Mouse (Mus musculus): Measurements from ENCODE around the gene Dpm3.
A peak's percentile ranks its signal among the peaks of the same experiment; 100 is the strongest.

Gene Dpm3

DNA sequence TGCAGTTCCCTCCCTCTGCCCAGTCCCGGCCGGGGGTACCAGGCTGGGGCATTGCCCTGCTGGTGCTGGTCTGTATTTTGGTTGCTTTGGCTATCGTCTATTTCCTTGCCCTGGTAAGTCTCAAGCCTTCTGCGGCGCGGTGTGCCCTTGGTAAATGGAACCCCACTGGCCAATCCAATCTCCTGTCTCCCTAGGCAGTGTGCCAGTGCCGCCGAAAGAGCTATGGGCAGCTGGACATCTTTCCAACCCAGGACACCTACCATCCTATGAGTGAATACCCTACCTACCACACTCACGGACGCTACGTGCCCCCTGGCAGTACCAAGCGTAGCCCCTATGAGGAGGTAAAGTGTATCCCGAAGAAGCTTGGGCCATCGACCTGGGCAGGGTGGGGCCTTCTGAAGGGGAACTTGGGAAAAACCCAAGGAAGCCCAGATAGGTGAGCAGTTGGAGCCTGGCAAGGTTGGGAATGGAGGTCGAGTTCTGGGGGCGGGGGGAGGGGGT, 27.3 kb upstream of the Dpm3 start:
- no peak for DNase-seq (ENCODE audit: extremely low spot score)

DNA sequence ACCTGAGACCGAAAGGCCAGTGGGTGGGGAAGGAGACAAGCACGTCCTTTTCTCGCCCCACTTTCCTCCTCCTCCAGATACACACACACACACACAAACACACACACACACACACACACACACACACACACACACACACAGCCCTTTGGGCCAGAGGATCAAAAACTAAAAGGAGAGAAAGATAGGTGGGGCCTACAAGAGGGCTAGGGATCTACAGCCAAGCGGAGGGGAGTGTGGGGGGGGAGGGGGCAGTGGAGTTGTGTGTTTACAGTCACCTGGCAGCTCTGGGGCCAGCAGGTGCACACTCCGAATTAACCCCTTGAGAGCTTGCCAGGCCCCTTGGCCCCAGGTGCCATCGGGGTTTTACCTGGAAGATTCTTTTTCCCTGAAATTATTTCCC, 26.5 kb upstream of the Dpm3 start:
- DNase-seq (ENCODE audit: extremely low spot score), result no peak

DNA sequence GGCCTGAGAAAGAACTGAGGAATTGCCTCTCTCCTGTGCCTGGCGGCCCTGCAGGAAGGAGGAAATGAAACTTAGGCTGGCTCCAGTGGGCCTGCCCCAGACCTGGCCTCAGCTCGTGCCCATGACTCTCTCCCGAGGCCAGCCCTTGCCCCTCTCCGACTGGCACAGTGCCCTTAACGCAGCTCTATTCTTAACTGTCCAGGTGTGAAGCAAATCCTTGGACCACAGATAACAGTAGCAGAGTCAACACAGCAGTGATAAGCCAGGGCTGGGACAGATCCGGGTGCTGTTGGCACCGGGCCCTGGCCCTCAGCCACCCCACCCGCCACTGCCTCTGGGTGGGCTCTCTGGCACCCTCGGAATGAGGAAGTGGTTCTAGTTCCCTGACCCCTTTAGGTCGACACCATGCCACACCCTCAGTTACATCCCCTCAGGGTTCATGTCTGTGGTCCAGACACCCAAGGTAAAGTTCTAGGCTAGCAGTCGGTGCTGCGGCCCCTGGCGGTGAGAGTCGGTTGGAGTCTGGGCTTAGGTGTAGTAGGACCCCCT, 25.5 kb upstream of the Dpm3 start:
- DNase-seq (ENCODE audit: extremely low spot score), result no peak

DNA sequence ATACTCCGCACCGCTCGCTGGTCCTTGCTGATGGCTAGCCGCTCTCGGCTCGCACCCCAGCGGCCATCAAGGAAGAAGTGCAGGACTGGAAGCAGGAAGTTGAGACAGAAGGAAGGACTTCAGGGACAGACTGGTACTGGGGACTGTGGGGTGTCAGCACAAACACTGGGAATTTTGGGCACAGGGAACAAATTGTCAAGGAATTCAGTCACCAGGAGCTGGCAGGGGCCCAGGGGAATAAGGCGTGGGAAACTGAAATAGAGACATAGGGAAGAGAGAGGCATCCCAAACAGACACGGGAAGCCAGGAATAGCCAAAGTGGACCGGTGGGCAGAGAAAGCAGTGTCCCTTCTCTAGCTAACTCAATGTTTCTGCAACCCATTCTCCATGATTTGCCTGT, 22.6 kb upstream of the Dpm3 start:
- DNase-seq (ENCODE audit: extremely low spot score), result no peak

DNA sequence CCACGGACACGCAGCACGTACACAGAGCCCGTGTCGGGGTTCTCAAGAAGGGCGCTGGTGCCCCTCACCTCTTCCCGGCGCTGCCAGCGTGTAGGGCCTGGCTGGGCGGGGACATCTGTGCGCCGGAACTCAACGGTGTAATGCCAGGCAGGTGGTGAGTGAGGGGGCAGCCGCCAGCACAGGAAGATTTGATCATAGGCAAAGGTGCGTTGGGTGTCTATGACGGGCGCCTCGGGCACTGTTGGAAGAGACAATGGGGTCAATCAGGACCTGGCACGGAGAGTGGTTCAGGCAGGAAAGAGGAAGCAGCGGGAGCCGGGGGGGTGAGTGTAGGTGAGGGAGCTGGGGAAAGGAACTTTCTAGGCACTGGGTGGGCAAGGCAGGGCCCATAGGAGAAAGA, 21.5 kb upstream of the Dpm3 start:
- DNase-seq (ENCODE audit: extremely low spot score), result no peak

DNA sequence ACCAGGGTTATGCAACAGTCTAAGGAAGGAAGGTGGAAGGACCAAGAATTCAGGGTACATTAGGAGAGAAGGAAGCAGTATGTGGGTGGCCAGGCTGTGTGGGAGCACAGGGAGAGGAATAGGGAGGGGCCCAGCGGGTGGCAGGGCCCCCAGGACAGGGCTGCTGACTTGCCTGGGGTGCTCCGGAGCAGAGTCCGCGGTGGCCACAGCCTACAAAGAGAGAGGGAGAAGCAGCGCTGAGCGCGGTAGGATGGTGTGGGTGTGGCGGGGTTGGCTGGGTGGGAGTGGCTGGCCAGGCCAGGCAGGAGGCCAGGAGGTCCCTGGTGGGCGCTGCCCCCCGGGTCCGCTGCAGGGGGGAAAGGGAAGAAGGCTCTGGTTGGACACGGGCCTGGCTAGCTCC, 20.7 kb upstream of the Dpm3 start:
- no peak for DNase-seq (ENCODE audit: extremely low spot score)

DNA sequence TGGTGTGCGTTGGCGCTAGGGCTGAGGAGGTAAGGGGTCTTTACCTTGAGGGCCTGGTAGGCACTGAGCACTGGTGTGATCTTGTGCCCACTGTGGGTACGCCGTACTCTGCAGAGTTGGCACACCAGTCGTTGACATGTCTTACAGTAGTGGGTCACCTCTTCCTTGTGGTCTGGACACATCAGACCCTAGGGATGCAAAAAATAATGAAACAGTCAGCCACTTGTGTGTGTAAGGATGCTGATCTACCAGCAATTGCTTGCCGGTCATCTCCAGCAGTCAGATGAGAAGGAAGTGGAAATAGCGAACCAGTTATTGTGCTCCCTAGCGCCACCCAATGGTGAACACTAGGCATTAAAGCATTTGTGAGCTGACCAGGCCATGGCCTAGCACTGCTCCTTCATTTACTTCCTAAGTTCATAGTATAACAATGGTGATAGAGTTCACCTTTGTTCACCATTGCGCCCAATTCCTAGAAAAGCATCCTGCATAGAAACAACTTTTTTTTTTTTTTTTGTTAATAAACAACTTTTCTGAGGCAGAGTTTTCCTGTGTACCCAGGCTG, 16.7 kb upstream of the Dpm3 start:
- DNase-seq (ENCODE audit: extremely low spot score), result no peak

DNA sequence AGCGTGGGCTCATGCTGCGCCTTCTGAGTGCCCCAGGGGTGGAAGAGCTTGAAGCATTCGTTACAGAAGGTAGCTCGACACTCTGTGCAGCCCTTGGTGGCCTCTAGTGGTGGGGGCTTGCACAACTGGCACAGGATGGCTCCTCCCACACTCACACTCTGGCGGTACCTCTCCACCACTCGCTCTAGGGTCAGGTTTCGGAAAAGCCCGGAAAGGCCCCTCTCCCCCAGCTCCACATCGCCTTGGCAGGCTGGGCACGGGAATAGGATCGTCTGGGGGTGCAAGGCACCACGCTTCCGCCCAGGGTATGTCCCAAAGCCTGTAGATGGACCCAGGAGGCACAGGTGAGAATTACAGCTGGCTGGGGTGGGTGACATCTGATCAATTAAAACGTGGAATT, 15.5 kb upstream of the Dpm3 start:
- peak; percentile 64 for DNase-seq (ENCODE audit: extremely low spot score)

DNA sequence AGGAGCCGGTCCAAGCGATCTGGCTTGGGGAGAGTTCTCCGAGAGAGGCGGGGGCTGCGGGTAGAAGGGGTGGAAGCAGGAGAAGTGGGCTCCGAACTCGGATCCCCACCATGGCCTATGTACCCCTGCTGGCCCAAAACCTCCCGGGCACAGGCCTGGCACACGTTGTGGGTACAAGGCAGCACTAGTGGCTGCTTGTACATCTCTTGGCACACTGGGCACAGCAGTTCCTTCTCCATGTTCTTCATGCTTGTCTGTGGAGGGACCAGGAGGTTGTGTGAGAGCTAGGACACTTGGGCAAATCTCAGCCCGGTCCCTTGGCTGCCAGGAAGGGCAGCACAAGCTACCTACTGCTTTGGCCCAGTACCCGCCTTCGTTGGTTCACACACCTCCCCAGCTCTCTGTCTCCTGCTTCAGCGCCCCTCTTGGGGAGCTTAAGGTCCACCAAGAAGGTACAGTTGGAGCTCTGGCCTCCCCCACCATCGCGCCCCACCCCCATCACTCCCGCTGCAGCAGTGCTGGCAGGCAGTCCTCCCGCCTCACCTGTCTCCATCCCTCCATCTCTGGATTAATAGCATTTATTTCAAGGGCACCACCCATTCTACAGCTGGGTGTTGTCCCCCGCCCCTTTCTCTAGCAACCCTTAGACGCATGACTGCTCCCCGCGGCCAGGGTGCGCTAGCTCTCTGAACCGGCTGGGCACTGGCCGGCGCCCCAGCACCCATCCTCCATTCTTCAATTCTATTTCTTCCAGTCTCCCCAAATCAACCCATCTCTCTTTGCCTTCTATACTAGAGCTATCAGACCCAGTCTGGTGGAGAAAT, 14.8 kb upstream of the Dpm3 start:
- DNase-seq (ENCODE audit: extremely low spot score), result no peak

DNA sequence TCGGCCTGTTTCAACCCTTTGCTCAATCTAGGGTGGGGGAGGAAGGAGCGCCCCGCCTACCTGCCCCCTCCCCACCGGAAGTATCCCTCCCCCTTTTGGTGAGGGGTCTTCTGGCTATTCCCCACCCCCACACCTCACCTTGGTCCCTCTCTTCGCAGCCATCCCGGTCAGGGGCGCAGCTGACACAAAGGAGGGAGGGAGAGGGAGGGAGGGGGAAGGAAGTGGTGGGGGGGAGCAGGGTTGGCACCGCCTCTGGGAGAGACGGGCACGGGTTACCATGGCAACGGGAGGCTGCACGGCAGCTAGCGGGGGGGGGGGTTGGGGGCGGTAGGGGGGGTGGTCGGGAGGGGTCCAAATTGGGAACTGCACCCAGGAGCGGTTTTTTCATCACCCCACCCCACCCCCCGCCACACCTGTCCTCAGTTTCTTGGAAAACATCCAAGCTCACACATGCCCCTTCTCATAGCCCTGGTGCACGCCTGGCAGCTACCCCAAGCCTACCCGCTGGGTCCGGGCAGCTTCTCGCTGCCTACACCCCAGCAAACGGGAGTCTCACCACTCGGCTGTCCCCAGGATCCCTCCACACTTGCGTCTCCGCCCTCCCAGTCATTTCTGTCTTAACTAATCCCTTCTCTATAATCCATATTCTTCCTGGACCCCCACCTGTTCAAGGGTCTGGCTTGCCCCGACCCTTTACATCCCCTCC, 14.0 kb upstream of the Dpm3 start:
- peak; percentile 57 for DNase-seq (ENCODE audit: extremely low spot score)

DNA sequence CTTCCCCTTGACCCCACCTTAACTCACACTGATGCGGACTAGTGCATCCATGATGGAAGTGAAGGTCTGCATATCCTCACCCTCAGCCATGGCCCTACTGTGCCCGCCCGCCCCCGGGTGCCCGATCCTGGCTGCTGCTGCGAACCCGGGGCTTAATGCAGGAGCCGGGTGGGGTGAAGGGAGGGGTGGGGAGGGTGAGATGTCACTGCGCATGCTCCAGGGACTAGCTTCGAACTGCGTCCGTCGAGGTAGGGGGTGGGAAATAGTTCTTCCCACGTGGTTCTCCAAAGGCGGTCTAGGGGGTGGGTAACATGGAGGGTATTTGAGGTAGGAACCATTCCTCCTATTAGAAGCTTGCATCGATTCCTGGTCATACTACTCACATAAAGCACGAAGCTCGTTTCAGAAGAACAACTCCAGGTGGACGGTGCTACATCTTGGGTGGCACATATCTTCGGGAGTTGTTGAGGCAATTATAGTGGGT, 13.4 kb upstream of the Dpm3 start, which contains the start of gene Krtcap2:
Gene Krtcap2 (plus strand): TSS at position 279 of the 484 bp plus-strand sequence.
- DNase-seq (ENCODE audit: extremely low spot score), result peak; percentile 61

DNA sequence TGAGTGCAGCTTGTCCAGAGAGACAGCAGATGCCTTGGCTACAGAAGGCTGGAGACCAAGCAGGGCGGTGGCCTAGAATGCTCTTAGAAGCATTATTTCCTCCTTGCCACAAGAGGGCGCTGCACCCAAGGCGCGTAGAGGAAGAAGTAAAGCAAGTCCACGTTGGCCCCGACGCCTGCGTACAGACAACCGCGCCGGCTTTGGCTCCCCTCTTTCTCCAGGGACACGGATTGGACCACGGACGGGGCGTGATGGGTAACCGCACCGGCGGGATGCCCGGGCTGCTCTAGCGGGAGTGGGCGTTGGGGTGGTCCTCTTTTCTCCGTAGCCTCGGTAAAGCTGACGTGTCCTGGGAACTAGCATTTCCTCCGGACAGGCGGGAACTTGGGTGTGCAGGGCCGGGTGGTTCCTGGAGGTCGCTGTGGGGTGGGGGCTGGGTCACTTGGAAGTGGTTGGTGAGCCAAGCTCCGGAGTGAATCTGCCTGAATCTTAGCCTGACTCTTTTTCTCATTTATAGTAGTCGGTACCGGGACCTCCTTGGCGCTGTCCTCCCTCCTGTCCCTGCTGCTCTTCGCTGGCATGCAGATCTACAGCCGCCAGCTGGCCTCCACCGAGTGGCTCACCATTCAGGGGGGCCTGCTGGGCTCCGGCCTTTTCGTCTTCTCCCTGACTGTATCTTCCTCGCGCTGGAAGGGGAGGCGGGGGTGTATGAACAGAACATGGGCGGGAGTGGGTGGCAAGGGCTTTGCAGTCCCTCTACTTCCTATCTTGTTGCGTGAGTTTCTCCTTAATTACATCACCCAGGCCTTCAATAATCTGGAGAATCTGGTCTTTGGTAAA, 12.7 kb upstream of the Dpm3 start, which contains the start of gene Trim46:
Gene Trim46 (minus strand): TSS at position 49 of the 840 bp plus-strand sequence.
- DNase-seq (ENCODE audit: extremely low spot score), result peak; percentile 92

DNA sequence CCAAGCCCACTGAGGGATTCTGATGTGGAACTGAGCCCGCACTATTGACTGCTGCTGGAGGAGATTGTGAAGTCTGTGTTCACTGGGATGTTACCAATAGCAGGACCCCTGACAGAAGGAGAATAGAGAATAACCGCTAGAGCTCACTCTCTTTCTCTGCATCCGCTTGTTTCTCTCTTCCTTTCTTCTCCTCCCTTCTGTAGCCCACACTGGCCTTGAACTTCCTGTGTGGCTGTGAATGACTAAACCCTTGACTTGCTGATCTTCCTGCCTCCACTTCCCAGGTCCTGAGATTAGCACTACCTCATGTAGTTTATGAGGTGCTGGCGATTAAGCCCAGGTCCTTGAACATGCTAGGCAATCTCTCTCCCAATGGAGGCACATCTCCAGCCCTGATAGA, 11.7 kb upstream of the Dpm3 start:
- DNase-seq (ENCODE audit: extremely low spot score), result no peak

DNA sequence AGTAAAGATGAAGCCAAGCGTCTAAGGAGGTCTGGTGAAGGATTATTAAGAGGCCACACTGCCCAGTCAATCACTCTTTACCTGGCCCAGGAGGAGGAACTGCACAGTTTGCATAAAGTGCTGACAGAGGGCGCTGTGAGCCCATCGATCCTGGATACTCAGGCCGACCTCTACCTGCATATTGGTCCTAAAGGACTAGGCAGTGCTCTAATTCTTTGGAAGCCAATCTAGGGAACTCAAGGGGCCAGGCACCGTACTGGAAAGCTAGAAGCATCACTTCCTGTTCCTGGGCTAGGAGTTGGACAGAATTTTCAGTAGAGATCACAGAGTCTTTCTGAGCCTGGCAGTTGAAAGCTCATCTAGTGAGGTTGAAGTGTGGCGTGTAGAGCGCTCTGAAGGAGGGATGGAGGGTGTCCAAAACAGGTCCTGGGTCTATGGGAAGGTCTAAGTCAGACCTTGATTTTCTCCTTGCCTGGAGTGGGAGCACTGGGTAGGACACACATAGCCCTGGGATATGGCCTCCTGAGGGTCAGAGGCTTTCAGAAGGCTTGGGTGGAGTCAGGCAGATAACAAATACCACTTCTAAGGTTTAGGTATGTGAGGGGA, 8.6 kb upstream of the Dpm3 start:
- DNase-seq (ENCODE audit: extremely low spot score), result peak; percentile 58

DNA sequence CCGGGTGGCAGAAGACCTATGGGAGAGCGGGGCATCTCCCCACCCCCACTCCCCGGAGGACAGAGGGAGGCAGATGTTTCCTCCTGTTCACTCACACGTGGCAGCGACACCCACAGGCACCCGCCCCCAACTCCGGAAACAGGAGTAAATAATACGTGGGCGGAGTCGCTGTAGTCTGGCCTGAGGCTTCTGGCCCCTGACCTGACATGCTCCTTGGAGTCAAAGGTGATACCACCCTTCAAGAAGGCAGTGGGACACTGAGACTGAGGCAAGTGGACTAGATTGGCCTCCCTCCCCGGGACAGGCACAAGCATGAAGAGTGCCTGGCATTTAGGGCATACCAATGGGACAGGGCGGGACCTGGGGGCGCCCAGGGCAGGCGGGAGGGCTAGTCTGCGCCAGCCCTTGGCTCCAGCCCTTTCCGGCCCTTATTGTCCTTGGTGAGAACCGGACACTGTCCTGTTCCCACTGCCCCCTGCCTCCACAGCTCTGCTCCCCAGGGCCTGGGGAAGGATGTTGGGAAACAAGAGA, 7.7 kb upstream of the Dpm3 start:
- peak; percentile 77 for DNase-seq (ENCODE audit: extremely low spot score)

DNA sequence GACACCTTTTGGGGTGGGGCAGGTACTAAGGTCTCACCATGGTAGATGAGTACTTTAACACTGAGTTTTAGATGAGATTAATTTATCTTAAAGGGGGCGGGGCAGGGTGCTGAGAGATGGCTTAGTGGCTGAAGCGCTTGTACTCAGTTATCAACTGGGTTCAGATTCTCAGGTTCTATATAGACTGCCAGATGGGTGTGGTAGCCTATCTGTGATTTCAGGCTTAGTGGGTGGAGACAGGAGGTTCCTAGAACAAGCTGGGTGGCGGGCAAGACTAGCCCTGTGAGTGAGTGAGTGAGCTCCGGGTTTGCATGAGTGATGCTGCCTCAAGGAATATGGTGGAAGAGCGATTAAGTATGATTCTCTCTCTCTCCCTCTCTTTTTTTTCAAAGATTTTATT, 4.2 kb upstream of the Dpm3 start:
- DNase-seq (ENCODE audit: extremely low spot score), result no peak

DNA sequence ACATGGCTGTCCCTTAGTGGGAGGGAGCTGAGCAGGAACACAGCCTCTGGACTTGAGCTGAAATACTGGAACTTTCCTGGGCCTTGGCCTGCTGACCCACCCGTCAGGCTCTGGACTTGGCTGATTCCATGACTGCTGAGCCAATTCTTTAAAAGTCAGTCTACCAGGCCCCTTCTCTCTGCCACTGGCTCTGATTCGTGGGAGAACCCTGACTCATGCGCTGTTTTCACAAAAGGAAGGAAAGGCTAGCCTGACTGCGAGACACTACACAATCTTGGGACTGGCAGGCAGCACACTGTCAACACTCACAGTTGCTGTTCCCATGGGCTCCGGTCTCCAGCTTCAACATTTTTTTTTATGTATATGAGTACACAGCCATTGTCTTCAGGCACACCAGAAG, 3.0 kb upstream of the Dpm3 start:
- no peak for DNase-seq (ENCODE audit: extremely low spot score)

DNA sequence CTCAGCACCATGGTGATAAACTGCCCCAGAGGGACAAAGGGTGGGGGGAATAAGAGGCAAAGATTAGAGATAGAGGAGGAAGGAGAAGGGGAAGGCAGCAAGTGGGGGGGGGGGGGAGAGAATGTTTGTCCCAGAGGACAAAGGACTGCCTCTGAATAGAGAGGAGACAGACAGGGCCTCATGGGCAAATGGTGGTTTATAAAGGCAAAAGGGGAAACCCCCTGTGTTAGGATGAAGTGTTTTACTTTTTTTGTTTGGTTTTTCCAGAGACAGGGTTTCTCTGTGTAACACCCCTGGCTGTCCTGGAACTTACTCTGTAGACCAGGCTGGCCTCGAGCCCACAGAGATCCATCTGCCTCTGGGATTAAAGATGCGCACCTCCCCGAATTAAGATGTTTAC, 1.1 kb downstream of the Dpm3 start:
- DNase-seq (ENCODE audit: extremely low spot score), result no peak

DNA sequence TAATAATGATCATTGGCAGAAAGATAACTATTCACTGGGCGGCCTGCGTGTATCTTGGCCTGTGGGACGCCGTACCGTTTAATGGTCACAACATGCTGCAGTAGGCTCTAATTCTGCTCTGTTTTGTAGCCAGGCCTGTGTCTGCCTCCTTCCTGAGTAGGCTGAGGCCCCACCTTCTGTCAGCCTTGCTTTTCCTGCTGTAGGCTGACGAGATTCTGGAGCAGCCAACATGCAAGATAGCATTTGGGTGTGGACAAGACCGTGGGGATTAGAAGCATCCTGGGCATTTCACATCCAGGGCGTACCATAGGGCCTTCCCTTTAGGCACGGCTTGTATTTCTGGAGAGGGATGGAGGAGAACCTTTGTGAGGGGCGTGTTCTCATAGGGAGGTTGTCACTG, 3.3 kb downstream of the Dpm3 start:
- no peak for DNase-seq (ENCODE audit: extremely low spot score)

DNA sequence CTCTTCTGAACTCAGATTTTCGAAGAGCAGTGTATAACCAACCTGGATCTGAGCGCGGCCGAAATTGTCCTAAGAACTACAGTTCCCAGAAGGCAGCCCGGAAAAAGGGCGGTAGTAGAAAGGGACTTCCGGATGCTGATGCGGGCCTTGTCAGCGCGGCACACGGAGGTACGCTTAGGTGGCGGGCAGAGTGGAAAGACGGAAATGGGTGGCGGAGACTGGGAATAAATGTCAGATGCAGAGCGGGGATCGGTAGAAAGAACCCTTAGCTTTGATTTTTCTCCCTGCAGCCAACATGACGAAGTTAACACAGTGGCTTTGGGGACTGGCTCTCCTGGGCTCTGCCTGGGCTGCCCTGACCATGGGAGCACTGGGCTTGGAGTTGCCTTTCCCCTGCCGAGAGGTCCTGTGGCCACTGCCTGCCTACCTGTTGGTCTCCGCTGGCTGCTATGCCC, 7.3 kb downstream of the Dpm3 start:
- peak; percentile 75 for DNase-seq (ENCODE audit: extremely low spot score)

DNA sequence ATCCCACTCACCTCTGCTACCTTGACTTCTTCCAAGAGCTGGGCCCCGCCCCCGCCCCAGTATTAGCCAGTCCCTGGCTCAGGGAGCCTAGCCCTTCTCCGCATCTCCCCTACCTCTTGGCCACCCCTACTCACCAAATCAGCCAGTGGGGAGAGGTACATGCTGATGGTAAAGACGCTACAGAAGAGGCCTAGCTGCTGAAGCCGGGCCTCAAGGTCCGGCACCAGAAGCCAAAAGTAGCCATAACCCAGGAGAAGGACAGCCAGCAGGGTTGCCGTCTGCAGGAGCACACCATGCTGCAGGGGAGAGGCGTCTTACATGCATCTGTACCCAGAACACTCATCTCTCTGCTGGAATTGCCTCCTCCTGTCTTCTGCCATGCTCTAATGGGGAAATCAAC, 9.8 kb downstream of the Dpm3 start:
- no peak for DNase-seq (ENCODE audit: extremely low spot score)
